Mouse (Mus musculus) right cerebral cortex, postnatal 10 days (tissue): ENCODE results near the gene Rhbdl2.

Source experiments
- DNase-seq, 2 experiments: peaks; one replicate each; pipeline ENCODE4 v3.0.0; 2021; ENCODE audit warnings: low spot score in 2 of 2

The Rhbdl2 gene

DNA sequence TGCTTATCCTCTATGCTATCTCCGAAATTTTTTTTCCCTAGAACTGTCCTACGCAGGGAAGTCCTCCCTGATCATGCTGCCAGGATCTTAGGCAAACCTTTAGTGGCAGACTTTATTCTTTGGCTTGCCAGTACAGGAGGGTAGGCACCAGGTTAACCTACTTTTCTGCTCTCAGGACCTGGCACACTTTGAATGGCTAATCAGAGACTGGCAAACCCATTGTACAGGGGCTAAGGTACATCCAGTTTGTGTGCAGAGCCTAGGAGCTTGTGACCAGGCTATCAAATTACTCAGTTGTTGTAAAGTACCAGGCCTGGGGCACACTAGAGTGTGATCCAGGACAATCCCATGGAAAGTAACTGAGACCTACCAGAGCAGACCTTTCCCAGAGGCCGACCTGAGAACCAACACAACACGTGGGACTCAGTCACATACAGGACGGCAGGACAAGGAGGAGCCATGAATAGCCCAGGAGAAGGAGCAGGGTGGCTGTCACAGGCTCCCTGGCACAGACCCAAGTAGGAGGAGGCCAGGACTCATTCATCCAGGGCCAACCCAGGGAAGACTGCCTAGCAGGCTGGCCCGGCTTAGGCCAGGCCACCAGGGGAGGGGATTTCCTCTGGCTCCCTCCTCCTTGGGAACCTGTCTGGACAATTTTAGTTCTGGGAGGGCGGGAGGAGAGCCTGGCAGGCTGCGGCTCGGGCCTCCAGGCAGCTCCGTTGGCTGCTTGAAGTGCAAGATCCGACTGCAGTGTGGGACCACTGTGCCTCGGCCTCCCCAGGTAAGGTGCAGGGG, at the start of gene Rhbdl2:
TSS of gene Rhbdl2 (plus strand) at position 684 of the 795 bp plus-strand sequence.
- DNase-seq, result peak; percentile 78 to 79

DNA sequence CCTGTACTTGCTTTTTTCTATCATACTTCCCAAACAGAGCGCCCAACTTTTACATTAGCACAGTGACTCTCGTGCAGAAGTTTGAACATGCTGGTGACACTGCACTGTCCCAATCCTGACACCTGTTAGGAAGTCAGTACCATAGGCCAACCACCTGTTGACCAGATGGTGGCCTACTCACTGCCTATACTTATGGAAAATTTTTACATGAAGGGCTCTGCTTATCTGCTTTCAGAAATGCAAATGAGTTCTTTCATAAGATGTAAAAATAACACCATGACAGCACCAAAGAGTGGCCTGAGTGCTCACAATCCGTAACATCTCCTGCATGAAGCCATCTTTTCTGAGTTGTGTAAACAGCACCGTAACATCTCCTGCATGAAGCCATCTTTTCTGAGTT, 49.0 kb upstream of the Rhbdl2 start:
- no peak for DNase-seq

DNA sequence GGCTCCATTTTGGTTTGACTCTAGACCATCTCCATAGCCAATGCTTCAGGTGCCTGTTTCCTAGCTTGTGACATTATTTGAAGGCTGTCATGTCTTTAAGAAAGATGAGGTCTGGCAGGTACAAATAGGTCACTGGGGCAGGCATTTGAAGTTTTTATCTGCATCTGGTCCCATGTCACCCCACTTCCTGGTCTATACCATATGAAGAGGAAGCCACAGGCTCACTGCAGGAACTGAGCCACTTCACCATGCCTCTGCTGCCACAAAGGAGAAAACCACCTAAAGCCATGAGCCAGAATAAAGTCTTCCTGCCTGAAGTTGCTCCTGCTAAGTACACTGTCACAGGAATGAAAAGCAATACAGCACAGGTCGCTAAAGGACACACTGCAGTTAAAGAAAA, 44.8 kb upstream of the Rhbdl2 start:
- DNase-seq, result no peak

DNA sequence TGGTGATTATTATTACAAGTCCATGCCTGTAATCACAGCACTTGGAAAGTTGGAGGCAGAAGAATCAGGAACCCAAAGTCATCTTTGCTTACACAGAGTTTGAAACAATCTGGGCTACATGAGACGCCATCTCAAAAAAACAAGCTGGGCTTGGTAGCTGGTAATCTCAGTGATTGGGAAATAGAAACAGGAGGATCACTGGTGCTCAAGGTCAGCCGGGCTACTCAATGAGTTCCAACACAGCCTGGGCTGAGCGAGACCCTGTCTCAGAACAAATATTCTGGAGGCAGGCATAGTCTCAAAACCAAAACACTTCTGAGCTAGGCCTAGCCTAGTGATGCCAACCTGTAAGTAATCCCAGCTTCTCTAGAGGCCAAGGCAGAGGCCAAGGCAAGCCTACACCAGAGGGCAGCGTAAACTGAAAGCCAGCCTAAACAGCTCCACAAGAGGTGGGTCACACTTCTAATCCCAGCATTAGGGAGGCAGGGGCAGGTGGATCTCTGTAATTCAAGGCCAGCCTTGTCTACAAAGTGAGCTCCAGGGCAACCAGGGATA, 42.4 kb upstream of the Rhbdl2 start:
- DNase-seq, result no peak

DNA sequence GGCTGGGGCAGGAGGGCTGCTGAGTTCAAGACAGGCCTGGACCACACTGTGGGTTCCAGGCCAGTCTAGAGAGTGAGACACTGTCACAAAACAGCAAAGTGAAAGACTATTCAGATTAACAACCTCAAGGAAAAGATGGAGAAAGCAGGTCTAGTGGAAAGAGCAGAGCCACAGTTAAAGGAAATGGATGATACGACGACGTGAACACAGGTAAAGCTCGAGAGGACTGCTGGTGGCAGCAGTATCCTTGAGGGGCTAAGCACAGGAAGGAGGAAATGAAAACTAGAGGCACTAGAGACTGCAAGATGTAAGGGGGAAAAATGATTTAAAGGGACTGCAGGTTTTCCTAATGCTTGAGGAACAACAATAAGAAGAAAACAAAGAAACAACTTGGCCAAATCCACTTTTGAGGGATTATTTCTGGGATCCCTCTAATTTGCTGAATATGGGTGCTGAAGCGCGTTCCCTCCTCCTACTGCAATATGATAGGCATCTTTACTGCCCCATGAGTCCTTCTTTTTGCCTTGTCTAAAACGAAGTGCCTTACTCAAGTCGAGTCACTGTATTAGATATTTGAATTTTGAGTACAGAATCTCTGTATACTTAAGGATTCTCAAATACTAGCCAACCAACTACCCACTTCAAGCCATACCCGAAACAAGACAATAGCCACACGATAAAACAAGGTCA, 38.8 kb upstream of the Rhbdl2 start:
- DNase-seq, result no peak

DNA sequence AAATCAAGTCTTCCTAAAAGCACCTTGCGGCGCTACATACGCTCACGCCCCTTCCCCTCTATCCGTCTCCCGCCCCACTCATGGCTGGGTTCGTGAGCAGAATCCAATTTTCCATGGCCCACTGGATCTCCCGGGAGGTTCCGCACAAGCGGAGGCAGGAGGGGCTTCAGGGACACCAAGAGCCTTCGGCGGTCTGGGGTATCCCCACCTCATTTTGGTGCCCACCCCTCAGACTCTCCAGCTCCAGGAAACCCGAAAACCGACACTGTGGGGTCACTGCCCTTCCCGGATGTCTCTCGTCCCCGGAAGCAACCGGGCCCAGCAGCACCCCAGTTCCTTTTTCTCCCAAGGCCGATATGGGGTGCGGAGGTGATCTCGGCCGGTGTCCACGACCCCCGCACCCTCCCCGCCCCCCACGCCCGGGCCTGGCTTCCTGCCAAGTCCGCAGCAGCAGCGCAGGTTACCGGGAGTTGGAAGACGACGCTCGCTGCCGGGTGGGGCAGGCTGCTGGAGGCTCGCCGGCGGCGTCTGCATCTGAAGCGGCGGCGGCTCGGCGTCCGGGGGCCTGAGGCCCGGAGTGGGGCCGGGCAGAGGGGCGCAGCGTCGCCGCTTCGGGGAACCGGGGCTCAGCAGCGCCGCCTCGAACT, 38.1 kb upstream of the Rhbdl2 start:
- DNase-seq, result peak; percentile 44 to 52

DNA sequence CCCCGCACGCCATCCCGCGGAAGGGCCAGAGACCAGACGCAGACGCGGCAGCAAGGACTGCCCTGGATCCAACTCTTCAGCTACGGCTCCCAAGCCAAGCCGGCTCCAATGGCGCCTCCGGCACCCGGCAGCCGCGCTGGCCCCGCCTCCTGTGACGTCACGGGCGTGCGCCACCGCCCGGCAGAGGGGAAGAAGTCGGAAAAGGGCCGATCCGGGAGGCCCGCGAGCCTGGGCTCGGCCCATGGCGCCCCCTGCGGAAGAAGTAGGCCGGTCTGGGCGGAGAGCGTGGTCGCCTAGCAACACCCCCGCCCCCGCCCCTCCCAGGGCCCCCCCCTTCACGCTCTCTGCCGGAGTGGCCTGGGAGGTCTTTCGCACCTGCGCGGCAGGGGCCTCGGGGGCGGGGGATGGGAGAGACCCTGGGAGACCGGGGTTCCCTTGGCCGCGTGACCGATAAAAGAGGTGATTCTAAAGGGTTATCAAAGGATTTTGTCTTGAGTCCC, 37.5 kb upstream of the Rhbdl2 start, which contains the start of gene Akirin1:
TSS of gene Akirin1 (minus strand) at position 194 of the 500 bp plus-strand sequence.
- DNase-seq, result peak; percentile 98 to 99

DNA sequence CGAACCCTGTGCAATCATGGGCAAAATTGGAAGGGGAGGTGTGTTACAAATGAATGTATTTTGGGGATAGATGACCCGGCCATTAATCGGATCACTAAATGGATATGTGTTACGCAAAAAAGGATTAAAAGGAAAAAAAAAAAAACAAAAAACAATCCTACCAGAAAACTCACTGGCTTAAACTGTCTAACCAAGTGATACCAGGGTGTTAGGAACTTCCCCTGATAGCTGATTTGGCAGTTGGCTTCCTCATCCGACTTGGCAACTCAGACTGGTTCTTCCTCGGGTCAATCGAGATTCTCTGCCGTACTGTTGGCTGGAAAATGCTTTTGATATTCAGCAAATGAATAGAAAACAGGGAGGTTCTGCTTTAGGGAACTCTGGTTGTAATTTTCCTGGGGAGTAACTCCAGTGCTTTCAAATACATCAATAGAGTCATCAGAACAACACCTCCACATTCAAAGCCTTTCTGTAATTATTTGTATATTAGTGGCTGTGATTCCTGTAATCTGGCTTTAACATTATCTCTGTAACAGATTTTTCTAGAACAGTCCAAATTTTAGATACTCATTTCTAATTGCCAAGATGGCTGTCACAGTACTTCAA, 36.9 kb upstream of the Rhbdl2 start:
- DNase-seq, result peak in 1 of 2 experiments; percentile 63

DNA sequence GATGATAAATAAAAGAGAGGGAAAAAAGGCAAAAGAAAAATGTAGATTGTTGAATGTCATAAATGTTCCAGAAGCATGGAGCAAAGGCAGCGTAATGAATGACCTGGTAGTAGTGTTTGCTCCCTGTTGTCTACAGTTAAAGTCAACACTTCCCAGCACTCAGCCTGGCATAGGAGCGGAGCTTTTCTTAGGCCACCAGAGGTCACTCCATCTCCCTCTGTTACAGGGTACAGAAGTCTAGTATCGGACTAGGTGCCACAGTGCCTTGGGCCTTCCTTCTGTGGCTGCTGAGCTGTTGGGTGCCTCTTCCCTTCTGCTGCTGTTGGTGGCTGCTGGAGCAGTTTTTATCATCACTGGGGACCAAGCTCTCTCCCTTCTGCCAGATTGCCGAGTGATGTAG, 29.4 kb upstream of the Rhbdl2 start:
- no peak for DNase-seq

DNA sequence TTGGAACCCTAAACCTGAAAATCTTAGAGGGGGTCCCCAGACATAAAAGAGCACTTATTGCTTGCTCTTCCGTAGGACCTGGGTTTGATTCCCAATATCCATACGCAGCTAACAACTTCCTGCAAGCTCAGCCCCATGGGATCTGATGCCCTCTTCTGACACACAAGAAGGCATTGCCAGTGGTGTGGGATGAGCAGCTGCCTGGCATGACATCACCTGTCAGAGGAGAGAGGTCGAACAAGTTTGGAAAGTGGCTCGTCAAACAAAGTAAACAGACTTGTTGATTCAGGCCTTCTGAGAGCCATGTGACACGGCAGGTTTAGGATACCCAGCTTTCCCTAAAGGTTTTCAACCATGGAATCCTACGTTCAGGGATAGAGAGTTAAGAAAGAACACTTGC, 22.6 kb upstream of the Rhbdl2 start:
- no peak for DNase-seq

DNA sequence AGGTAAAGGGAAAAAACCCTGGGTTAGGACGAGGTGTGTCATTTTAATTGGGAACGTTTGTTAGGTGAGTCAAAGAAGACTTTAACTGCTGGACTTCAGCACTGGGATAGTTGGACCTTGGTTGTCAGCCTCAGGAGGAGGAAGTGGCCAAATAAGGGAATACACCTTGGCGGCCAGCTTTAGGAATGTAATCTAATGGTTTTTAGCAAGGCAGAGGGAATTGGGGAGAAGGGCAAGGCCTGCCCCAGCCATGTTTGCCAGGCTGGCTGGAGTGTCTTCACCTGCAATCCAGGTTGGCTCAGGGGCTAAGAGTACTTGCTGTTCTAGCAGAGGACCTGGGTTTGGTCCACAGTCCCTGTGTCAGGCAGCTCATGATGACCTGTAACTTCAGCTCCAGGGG, 19.9 kb upstream of the Rhbdl2 start:
- no peak for DNase-seq

DNA sequence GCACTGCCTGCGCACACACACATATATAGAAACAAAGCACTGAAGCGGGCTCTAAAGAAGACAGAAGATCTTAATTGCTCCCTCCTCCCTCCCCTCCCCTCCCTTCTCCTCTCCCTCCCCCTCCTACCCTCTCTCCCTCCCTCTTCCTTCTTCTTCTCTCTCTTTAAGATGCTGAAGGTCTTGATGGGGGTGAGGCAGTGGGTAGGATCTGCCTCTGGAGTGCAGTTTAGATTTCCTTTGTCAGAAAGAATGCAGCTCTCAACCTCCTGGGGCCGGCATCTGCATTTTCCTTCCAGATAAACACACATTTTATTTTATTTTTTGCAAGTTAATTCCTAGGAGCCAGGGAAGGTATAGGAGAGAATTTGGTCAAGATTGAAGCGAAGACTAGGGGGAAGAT, 19.4 kb upstream of the Rhbdl2 start:
- no peak for DNase-seq

DNA sequence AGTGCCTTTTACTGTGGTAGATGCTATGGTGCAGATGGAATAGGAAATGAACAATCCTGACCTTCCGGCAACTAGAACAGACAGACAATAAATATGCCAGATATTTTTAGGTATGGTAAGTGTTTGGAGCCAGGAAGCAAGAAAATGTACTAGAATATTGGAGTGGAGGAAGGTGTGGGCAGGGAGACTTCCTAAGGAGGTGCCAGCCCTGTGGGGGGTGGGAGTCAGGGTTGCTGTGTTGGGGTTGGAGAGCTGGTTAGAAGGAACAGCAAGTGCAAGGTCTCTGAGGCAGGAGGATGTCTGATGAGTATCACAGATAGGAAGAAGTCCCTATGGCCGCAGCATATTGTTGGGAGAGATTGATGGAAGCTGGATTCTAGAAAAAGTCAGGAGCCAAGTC, 5.0 kb downstream of the Rhbdl2 start:
- DNase-seq, result no peak

DNA sequence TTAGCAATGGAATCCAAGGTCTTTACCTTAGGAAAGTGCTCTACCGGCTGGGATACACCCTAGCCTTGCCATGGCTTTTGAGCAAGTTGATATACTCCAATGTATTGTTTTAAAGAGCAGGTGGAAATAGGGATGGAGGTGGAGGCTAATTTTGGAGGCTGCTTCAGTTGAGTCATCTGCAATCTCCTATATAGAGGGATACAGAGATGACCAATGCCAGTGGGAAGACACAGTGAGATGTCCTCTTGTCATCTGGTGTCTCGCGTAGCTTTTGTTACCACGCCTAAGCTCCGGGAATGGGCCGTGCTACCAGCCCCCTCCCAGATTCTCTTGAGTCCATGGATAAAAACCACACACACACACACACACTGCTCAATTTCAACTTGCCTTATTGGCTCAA, 5.5 kb downstream of the Rhbdl2 start:
- DNase-seq, result no peak

DNA sequence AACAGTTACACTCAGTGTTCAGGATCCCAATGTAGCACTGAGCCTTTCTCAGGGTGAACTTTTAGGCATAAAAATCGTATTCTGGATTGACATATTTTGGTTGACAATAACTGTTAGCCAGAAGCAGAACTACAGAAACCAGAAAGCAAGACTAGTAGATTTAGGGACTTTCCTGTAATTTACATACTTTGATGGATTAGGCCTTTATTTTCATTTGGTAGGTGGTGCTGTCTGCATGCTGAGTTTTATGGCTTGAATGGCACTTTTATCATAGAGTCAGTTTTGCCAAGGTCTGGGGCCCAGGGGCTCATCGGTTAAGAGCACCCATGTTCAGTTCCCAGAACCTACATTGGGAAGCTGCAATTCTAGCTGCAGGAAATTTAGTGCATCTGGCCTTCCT, 7.4 kb downstream of the Rhbdl2 start:
- no peak for DNase-seq

DNA sequence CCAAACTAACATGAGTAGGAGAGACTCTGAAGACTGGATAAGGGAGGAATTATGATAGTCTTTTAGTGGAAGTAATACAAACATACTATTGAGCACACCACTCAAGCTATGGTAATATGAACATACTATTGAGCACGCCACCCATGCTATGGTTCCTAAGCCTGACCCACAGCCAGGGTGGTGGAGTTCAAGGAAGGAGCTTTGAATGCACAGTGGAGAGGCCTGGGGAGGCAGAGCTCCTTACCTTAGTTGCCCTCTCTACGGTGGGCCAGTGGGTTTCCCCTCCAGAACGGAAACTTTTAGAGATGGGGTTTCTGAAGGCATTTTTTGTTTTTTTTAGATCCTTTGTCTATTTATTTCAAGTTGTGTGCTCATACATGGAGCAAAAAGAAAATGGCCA, 9.7 kb downstream of the Rhbdl2 start:
- DNase-seq, result no peak

DNA sequence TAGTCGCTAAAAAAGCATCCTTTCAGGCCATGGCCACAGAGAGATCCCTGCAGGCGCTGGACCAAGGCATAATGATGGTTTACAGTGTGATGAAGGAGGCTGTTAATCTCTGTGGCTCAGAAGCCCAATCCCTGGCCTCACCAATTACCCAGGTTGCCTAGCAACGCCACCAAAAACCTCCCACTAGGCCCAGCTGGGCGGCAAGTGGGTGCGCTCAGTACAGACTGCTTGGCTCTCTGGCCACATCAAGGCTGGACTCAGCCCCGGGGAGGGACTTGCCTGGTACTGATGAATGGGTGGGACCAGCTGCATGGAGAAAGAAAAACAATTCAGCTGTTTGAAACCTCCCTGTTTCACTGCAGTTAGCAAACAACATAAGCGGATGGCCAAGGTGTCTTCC, 10.2 kb downstream of the Rhbdl2 start:
- DNase-seq, result peak; percentile 80 to 87

DNA sequence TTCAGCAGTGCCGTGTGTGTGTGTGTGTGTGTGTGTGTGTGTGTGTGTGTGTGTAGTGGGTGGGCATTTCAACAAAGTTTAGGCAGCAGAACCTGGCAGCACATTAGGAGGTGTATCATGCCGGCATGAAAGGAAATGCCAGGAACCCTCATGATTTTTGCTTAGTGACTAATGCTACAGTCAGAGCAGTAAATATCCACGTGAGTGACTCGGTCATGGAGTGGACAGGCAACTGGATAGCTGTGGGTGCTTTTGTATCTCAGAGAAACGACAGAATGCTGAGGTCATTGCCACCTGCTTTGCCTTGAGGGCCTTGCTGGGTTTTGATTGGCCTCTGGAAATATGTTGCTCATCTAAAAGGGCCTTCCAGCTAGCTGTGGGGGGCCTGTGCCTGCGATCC, 16.0 kb downstream of the Rhbdl2 start:
- no peak for DNase-seq

DNA sequence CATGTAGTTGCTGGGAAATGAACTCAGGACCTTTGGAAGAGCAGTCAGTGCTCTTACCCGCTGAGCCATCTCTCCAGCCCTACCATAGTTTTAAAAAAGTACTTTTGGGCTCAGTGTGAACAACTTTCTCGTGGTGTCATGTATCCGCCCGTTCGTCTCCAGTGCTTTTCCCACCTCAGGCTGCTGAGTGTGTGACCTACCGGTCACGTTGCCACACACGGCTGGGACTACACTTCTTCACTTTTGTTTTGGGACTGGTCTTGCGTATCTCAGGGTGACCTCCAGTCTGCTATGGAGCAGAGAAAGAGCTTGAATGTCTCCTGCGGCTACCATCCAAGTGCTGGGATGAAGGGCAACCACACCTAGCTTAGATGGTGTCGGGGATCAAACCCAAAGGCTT, 20.6 kb downstream of the Rhbdl2 start:
- no peak for DNase-seq

DNA sequence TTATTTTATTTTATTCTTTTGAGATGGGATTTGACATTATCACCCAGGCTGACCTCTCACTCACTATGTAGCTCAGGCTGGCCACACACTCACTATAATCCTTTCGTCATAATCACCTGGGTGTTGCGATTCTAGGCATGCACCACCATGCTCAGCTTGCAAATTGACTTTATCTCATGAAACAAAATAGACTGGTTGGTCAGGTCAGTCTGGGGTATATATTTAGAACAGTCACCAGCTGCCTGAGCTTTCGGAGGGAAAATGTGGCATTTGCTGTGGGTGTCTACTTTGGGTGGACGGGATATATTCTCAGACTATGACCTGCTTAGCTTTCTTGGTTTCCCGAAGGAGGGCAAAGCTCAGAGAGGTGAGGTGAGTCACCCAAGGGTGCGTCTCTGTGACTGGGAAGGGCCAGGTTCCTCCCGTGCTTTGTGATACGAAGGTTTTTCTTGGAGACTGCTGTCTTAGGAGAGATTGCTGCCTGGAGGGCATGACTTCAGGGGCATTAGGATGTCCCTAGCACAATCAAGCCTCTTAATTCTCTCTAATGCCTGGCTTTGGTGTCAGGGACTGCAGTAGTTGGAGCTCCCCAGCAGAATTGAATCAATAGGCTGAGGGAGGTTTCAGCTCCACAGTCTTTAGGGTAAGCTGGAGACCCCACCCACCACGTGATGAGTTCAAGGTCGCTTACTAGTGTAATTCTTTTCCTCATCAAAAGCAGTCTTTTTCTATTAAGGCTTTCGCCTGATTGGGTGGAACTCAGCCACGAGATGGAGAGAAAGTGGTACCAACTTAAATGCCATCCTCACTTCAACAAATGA, 23.0 kb downstream of the Rhbdl2 start:
- DNase-seq, result no peak

DNA sequence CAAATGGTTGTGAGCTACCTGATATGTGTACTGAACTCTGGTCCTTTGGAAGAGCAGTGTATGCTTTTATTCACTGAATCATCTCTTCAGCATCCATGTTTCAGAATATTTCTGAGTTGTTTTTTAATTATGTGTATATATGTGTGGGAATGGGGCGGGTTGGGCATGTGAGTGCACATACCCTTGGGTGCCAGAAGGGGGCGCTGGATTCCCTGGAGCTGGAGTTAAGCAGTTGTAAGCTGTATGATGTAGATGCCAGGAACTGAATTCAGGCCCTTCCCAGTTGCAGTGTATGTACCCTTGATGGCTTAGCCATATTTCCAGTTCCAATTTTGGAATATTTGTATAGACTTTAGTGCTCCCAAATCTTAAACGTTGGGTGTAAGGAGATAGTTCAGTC, 24.9 kb downstream of the Rhbdl2 start:
- DNase-seq, result no peak
